Mouse (Mus musculus): ENCODE data around the gene Atad2b.

DNA sequence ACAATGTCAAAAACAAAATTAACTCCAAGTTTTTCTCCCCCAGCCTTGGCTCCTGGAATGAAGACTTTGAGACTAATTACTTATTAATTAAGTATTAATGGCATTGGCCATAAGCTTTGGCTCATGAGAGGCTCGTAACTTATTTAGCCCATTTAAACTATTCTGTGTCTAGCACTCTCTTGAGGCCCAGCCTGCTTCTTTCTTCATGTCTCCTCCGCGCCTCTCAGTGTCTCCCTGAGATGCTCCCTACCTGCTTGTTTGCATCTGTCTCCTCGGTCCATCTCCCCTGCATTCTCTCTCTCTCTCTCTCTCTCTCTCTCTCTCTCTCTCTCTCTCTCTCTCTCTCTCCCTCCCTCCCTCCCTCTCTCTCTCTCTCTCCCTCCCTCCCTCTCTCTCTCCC lies 164.3 kb downstream of the Atad2b start:
- TF ChIP-seq POLR2A (IDR thresholded peaks at IDR 0.05; ENCODE audit: borderline replicate concordance, extremely low read depth, insufficient read depth, insufficient read length, poor library complexity, severe bottlenecking), result no peak
- no peak for TF ChIP-seq CTCF (IDR thresholded peaks at IDR 0.05; ENCODE audit: borderline replicate concordance, extremely low read depth, insufficient read depth, insufficient read length)
